Mouse (Mus musculus) ovary, postnatal 14 days (tissue): ENCODE results near the gene Ice1.
A peak's percentile ranks its signal among the peaks of the same experiment; 100 is the strongest.

Experiments
- DNase-seq: peaks from one replicate; pipeline ENCODE4 v3.0.0; 2022; ENCODE audit warnings: low spot score

The Ice1 gene

DNA sequence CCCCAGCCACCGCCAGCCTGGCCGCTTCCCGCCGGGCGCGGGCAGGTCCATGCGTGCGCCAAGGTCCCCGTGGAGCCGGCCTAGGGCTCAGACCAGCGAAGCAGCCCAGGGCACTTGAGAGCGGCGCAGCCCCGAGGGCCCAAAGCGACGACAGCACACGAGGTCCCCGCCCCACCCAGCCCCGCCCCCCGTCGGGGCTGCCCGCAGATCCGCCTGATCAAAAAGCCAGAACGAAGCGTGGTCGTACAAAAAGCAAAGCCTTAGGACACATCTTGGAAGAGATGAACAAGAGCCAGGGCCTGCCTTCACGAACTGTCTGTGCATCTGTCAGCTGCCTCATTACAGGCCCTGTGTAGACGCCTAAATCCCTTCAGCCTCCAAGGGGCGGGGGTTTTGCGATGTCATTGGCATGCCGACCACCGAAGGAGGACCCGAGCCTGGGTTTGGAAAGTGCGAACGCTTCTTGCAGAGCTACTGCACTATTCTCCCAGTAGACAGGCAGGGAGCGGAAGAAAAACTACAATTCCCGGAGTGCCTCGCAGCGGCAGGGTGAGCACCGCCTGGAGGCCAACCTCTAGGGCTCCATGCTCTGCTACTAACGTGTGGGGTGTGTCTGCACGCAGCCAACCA lies 343 bp upstream of the Ice1 start:
- DNase-seq = peak; percentile 93

DNA sequence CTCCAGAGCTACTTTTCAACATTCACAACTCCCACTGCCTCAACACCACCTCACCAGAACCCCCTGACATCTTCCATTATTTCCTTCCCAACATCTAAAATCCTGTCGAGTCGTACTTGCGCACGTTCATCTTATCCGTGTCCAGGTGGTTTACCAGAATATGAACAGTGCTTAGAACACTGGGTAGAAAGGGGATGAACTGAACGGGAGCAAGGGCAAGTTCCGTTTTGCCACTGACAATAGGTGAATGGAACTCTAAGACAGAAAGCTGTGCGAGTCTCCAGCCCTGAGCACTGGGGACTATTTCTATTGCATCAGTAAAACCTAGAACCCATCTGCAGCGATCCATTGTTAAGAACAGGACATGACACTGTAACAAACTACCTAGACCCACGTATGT lies 728 bp downstream of the Ice1 start:
- DNase-seq = no peak

DNA sequence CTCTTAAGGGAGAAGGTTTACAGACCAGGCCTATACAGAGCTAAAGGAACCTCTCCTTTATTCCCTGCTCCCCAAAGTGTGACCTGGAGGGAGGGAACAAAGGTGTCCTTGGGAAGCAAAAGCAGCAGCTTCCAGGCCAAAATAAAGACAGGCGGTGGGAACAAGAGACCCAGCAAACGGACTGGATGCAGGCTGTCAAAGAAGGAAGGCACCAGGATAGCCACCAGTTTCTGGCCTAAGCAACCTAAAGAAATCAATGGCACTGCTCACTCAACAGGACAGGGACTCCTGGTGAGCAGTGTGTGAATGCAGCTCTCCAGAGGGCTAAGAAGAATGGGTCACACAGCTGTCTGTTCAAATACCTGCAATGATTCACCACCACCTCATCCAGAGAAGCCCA lies 1.8 kb downstream of the Ice1 start:
- no peak for DNase-seq

GRCm38 (mm10) chr13:70626416-70626815 lies 11.0 kb downstream of the Ice1 start:
- no peak for DNase-seq

GRCm38 (mm10) chr13:70625665-70626064 lies 11.8 kb downstream of the Ice1 start:
- DNase-seq = no peak

DNA sequence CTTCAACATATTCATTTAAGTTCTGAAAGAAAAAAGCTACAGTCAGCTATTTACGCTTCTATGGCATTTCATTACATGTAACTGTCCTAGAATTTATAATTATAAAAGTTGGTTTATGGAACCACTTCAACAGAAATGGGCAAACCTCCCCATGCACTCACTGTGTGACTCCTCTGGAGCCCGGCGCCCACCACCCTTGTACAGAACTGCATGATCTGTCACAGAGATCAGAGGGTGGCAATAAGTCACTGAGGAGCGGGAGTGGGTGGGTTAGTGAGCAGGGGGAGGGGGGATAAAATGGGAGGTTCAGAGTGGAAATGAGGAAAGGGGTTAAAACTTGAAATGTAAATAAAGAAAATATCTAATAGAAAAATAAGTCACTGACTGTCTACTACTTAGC lies 13.0 kb downstream of the Ice1 start:
- no peak for DNase-seq

GRCm38 (mm10) chr13:70622461-70623057 lies 14.9 kb downstream of the Ice1 start:
- no peak for DNase-seq

- DNase-seq = no peak
Observed at GRCm38 (mm10) chr13:70621509-70621908, 15.9 kb downstream of the Ice1 start.

DNA sequence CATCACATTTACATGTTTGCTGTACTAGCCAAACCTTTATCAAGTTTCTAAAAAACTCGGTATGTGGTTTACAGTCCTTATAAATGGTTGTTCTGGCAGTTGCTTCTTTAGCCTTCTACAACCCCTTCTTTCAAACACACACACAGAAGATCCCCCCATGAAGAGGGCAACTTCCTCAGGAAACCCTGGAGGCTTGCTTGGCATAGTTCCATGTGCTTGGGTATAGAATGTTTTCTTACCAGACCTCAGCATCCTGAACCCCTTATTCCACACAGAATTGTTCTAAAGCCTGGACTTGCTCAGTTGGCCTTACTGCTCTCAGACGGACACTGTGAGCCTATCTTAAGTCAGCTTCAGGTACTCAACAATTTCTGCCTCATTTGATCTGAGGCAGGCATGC lies 24.6 kb downstream of the Ice1 start:
- DNase-seq = no peak

DNA sequence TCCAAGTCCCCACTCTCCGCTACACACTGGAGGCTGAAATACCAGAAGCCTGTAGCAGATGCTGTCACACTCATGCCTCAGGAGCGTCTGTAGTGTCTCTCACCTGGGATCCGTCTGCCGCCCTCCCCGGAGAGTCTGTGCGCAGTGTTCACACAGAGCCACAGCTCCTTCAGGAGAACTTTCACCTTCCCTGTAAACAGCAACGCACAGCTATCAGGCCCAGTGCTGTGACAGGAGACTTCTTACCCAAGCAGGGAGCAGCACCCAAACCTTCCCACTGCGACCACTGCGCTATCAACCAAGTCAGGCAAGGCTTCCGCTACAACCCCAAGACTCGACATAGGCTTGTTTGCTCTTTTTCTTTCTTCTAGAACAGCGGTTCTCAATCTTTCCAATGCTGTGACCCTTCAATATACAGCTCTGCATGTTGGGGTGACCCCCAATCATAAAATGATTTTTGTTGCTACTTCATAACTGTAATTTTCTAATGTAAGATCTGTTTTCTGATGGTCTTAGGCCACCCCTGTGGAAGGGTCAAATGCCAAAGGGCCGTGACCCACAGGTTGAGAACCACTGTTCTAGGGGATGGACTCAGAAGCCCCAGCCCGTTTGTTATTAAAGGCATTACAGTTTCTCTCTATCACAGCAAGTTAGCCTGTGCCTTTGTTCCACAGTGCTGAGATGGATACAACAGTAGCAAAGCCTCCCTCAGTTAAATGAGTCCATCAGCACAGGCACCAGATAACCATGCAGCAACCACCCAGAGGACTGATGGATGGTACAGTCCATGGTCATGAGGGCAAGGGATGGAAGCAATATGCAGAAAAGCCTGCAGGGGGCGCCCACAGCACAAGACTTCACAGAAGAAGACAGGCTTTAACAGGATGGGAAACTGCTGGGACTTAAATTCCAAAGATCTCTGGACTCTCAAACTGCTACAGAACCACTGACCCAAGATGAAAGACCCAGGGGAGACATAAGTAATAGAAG lies 26.7 kb downstream of the Ice1 start:
- peak; percentile 39 for DNase-seq

- DNase-seq = no peak
Observed at GRCm38 (mm10) chr13:70609632-70610031, 27.8 kb downstream of the Ice1 start.

- DNase-seq = no peak
Observed at GRCm38 (mm10) chr13:70605366-70605765, 32.1 kb downstream of the Ice1 start.

- no peak for DNase-seq
Observed at GRCm38 (mm10) chr13:70604723-70605122, 32.7 kb downstream of the Ice1 start.

DNA sequence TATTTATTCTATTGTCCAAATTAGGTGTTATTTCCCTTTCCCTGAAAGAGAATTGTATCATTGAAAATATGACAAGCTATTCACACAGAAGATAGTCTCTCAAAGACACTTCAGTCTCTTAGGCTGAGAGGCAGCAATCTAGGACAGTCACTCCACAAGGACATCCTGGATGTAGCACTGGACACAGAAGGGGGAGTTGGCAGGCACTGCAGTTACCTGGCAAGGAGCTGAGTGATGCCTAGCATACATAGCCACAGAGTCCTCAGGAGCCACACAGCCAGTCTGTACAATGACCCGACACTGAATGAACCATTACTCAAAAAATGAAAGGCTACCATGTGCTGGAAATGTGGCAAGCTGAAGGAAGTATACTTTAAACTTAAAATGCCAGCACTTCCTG lies 35.9 kb downstream of the Ice1 start:
- no peak for DNase-seq

- DNase-seq = no peak
Observed at GRCm38 (mm10) chr13:70599964-70600619, 37.3 kb downstream of the Ice1 start.

- peak; percentile 6 for DNase-seq
Observed at GRCm38 (mm10) chr13:70598941-70599340, 38.5 kb downstream of the Ice1 start.

DNA sequence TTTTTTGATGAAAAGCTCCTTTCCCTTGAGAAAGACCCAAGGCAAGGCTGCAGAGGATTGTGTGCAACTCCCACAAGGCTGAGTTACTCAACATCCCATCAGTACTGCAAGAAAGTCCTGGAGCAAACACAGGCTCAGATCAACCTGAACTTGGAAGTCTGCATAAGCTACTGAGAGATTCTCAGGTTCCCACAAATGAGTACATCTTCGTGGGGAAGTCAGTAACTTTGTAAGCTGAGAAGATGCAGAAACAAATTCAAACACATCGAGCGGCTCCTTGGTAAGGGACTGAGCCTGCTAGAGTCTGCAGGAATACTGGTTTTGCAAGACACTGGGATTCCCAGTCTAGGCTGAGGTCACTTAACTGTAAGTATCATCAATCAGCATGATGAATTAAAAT lies 40.5 kb downstream of the Ice1 start:
- no peak for DNase-seq

- peak; percentile 48 for DNase-seq
Observed at GRCm38 (mm10) chr13:70590248-70590762, 47.1 kb downstream of the Ice1 start.

- DNase-seq = peak; percentile 38
Observed at GRCm38 (mm10) chr13:70586969-70587368, 50.5 kb downstream of the Ice1 start.

DNA sequence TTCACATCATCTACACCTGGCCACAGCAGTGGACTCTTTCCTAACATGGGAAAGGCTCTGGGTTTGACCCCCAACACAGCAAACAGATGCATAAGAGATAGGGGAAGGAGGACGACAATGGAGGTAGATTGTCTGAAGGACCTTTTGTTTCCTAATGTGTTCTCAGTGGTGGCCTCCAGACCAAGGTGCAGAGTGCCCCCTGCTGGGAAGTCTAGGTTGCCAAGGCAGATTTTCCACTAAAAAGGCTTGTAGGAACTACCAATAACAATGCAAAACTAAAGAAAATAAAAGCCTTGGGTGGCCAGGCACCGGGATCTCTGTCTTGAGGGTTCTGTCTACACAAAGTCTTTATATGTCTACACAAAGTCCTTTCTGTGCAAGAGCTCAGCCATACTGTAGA lies 54.9 kb downstream of the Ice1 start:
- DNase-seq = peak; percentile 37

- no peak for DNase-seq
Observed at GRCm38 (mm10) chr13:70581509-70581908, 55.9 kb downstream of the Ice1 start.

- no peak for DNase-seq
Observed at GRCm38 (mm10) chr13:70574216-70574615, 63.2 kb downstream of the Ice1 start.
